Mouse (Mus musculus): ENCODE measurements at regions not wholly inside any gene's neighbourhood (a gene's known extent, or its start where the extent isn't known, plus 50 kb on each side); places are given as distances from the start of the nearest gene placed in this dataset.

GRCm38 (mm10) chr8:53749263-53749662 lies 110.4 kb upstream of the Neil3 start:
- no peaks in the 10 kb centered on the region for H3K36me3 ChIP-seq (replicated peaks)
- no peak overlapping the region for H3K27ac ChIP-seq
- 51% methylated on average over 4 of the region's 4 CpGs for WGBS
- peaks cover 4% of the 10 kb centered on the region; the same call in 1 of the 2 replicates for H3K4me1 ChIP-seq
- DNase-seq (ENCODE audit: extremely low spot score, low spot score) = no peak
- H3K9me3 ChIP-seq = no peaks in the 10 kb centered on the region
- H3K27me3 ChIP-seq (ENCODE audit: poor library complexity, severe bottlenecking) = no peaks in the 10 kb centered on the region
- no peak overlapping the region for H3K4me3 ChIP-seq

- H3K27ac ChIP-seq = no peak overlapping the region
- DNase-seq (ENCODE audit: extremely low spot score, low spot score) = no peak
Measured at GRCm38 (mm10) chr8:53769211-53769610, 130.3 kb upstream of the Neil3 start.

GRCm38 (mm10) chr8:53775511-53775910 lies 136.6 kb upstream of the Neil3 start:
- H3K4me3 ChIP-seq = no peak overlapping the region
- DNase-seq (ENCODE audit: extremely low spot score, low spot score) = no peak
- H3K36me3 ChIP-seq (replicated peaks) = no peaks in the 10 kb centered on the region
- no peaks in the 10 kb centered on the region for H3K4me1 ChIP-seq
- no peak overlapping the region for H3K27ac ChIP-seq
- no peaks in the 10 kb centered on the region for H3K9me3 ChIP-seq
- no peaks in the 10 kb centered on the region for H3K27me3 ChIP-seq (ENCODE audit: poor library complexity, severe bottlenecking)

More at GRCm38 (mm10) chr8:53769211-53769610, 130.3 kb upstream of the Neil3 start:
- Histone ChIP-seq H3K27me3 (ENCODE audit: poor library complexity, severe bottlenecking) (no peaks in the 10 kb centered on the region), H3K9me3 (no peaks in the 10 kb centered on the region), H3K4me3 (no peak overlapping the region), H3K4me1 (no peaks in the 10 kb centered on the region), H3K36me3 (replicated peaks) (no peaks in the 10 kb centered on the region)

GRCm38 (mm10) chr8:53780886-53781285 lies 142.0 kb upstream of the Neil3 start:
- Histone ChIP-seq H3K4me1 (no peaks in the 10 kb centered on the region), H3K36me3 (replicated peaks) (no peaks in the 10 kb centered on the region), H3K9me3 (no peaks in the 10 kb centered on the region), H3K27ac (no peak overlapping the region), H3K4me3 (no peak overlapping the region), H3K27me3 (ENCODE audit: poor library complexity, severe bottlenecking) (no peaks in the 10 kb centered on the region)
- DNase-seq (ENCODE audit: extremely low spot score, low spot score) = no peak
- WGBS = 83% methylated on average over 2 of the region's 2 CpGs

GRCm38 (mm10) chr8:53781885-53782284 lies 143.0 kb upstream of the Neil3 start:
- Histone ChIP-seq H3K4me1 (no peaks in the 10 kb centered on the region), H3K36me3 (replicated peaks) (no peaks in the 10 kb centered on the region), H3K9me3 (no peaks in the 10 kb centered on the region), H3K4me3 (no peak overlapping the region), H3K27ac (no peak overlapping the region), H3K27me3 (ENCODE audit: poor library complexity, severe bottlenecking) (no peaks in the 10 kb centered on the region)
- DNase-seq (ENCODE audit: extremely low spot score, low spot score) = no peak
- WGBS = 92% methylated on average over 4 of the region's 4 CpGs

- H3K9me3 ChIP-seq = no peaks in the 10 kb centered on the region
- H3K36me3 ChIP-seq (replicated peaks) = no peaks in the 10 kb centered on the region
- H3K27me3 ChIP-seq (ENCODE audit: poor library complexity, severe bottlenecking) = no peaks in the 10 kb centered on the region
- no peak for DNase-seq (ENCODE audit: extremely low spot score, low spot score)
- no peak overlapping the region for H3K4me3 ChIP-seq
- no peak overlapping the region for H3K27ac ChIP-seq
- H3K4me1 ChIP-seq = no peaks in the 10 kb centered on the region
- WGBS = 94% methylated on average over 1 of the region's 1 CpGs
Measured at GRCm38 (mm10) chr8:53788202-53788601, 149.3 kb upstream of the Neil3 start.

GRCm38 (mm10) chr8:53821148-53821547 lies 182.3 kb upstream of the Neil3 start:
- H3K27me3 ChIP-seq (ENCODE audit: poor library complexity, severe bottlenecking) = no peaks in the 10 kb centered on the region
- no peak for DNase-seq (ENCODE audit: extremely low spot score, low spot score)
- H3K9me3 ChIP-seq = no peaks in the 10 kb centered on the region
- WGBS = 88% methylated on average over 1 of the region's 1 CpGs
- no peak overlapping the region for H3K27ac ChIP-seq
- H3K4me3 ChIP-seq = no peak overlapping the region
- H3K4me1 ChIP-seq = no peaks in the 10 kb centered on the region
- H3K36me3 ChIP-seq (replicated peaks) = no peaks in the 10 kb centered on the region

- Histone ChIP-seq H3K36me3 (replicated peaks) (no peaks in the 10 kb centered on the region), H3K9me3 (no peaks in the 10 kb centered on the region), H3K4me1 (no peaks in the 10 kb centered on the region), H3K27me3 (ENCODE audit: poor library complexity, severe bottlenecking) (no peaks in the 10 kb centered on the region), H3K4me3 (no peak overlapping the region), H3K27ac (no peak overlapping the region)
- no peak for DNase-seq (ENCODE audit: extremely low spot score, low spot score)
- 93% methylated on average over 1 of the region's 1 CpGs for WGBS
Measured at GRCm38 (mm10) chr8:53827395-53827794, 188.5 kb upstream of the Neil3 start.

GRCm38 (mm10) chr8:53847821-53848220 lies 209.0 kb upstream of the Neil3 start:
- no peak for DNase-seq (ENCODE audit: extremely low spot score, low spot score)
- Histone ChIP-seq H3K4me1 (no peaks in the 10 kb centered on the region), H3K9me3 (no peaks in the 10 kb centered on the region), H3K4me3 (no peak overlapping the region), H3K27ac (no peak overlapping the region), H3K27me3 (ENCODE audit: poor library complexity, severe bottlenecking) (no peaks in the 10 kb centered on the region), H3K36me3 (replicated peaks) (no peaks in the 10 kb centered on the region)

- Histone ChIP-seq H3K27me3 (ENCODE audit: poor library complexity, severe bottlenecking) (no peaks in the 10 kb centered on the region), H3K27ac (no peak overlapping the region), H3K4me1 (peaks cover 13% of the 10 kb centered on the region), H3K36me3 (replicated peaks) (no peaks in the 10 kb centered on the region), H3K4me3 (no peak overlapping the region), H3K9me3 (no peaks in the 10 kb centered on the region)
- whole genome bisulfite sequencing = 68% methylated on average over 1 of the region's 1 CpGs
- no peak for DNase-seq (ENCODE audit: extremely low spot score, low spot score)
Measured at GRCm38 (mm10) chr8:53868567-53868966, 208.8 kb upstream of the Vegfc start.

GRCm38 (mm10) chr8:53869997-53870596 lies 207.3 kb upstream of the Vegfc start:
- Histone ChIP-seq H3K9me3 (no peaks in the 10 kb centered on the region), H3K36me3 (replicated peaks) (no peaks in the 10 kb centered on the region), H3K27ac (no peak overlapping the region), H3K4me1 (peaks cover 13% of the 10 kb centered on the region), H3K27me3 (ENCODE audit: poor library complexity, severe bottlenecking) (no peaks in the 10 kb centered on the region), H3K4me3 (no peak overlapping the region)
- WGBS = 63% methylated on average over 8 of the region's 8 CpGs
- DNase-seq (ENCODE audit: extremely low spot score, low spot score) = no peak

GRCm38 (mm10) chr8:53872033-53872619 lies 205.3 kb upstream of the Vegfc start:
- DNase-seq (ENCODE audit: extremely low spot score, low spot score) = no peak
- Histone ChIP-seq H3K36me3 (replicated peaks) (no peaks in the 10 kb centered on the region), H3K27ac (no peak overlapping the region), H3K4me3 (no peak overlapping the region), H3K27me3 (ENCODE audit: poor library complexity, severe bottlenecking) (no peaks in the 10 kb centered on the region), H3K9me3 (no peaks in the 10 kb centered on the region), H3K4me1 (peaks cover 13% of the 10 kb centered on the region)
- 38% methylated on average over 4 of the region's 4 CpGs for WGBS

- DNase-seq (ENCODE audit: extremely low spot score, low spot score) = no peak
- no peaks in the 10 kb centered on the region for H3K4me1 ChIP-seq
- no peaks in the 10 kb centered on the region for H3K27me3 ChIP-seq (ENCODE audit: poor library complexity, severe bottlenecking)
- H3K4me3 ChIP-seq = no peak overlapping the region
- no peaks in the 10 kb centered on the region for H3K9me3 ChIP-seq
- H3K36me3 ChIP-seq (replicated peaks) = no peaks in the 10 kb centered on the region
- 87% methylated on average over 7 of the region's 7 CpGs for WGBS
- no peak overlapping the region for H3K27ac ChIP-seq
Measured at GRCm38 (mm10) chr8:53878846-53879245, 198.6 kb upstream of the Vegfc start.

GRCm38 (mm10) chr8:53881551-53881950 lies 195.9 kb upstream of the Vegfc start:
- H3K27me3 ChIP-seq (ENCODE audit: poor library complexity, severe bottlenecking) = no peaks in the 10 kb centered on the region
- no peaks in the 10 kb centered on the region for H3K4me1 ChIP-seq
- no peak overlapping the region for H3K27ac ChIP-seq
- H3K9me3 ChIP-seq = no peaks in the 10 kb centered on the region
- H3K36me3 ChIP-seq (replicated peaks) = no peaks in the 10 kb centered on the region
- no peak overlapping the region for H3K4me3 ChIP-seq
- DNase-seq (ENCODE audit: extremely low spot score, low spot score) = no peak
- 76% methylated on average over 1 of the region's 1 CpGs for WGBS
